Mouse (Mus musculus): ENCODE data around the gene Krt23.
A peak's percentile ranks its signal among the peaks of the same experiment; 100 is the strongest.

The Krt23 gene

DNA sequence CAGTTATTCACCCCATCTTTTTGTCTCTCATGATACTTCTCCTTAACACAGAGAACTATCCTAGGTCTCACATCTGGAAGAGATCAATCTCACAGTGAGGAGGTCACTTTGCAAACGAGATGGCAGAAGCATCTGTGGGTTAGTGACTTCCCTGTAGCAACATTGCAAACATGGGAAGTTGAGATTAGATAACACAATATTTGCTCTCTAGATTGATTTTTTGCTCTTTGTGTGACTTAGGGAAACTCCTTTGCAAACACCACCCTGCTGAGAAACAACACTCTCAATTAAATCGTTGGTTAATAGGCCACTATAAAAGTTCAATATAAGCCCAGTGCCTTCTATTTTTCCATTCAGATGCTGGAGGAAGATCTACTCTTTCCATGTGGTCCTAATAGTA lies 44.2 kb downstream of the Krt23 start:
- DNase-seq = no peak

DNA sequence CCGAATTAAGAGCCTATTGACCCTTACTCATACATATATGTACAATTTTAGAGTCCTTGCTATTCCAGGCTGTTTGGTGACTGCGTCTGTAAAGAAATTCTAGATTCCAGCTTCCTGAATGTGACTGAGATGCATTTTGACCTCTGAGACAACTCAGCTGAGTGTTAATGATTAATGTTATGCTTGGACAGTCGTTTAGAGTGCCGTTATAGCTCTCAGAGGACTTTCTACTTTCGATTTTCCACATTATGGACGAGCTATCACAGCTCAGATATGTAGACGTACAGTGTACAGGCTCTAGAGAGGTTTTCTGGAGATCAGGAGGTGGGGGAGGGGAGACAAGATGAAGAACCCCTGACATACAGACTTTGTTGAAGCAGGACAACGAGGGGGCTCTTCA lies 51.7 kb downstream of the Krt23 start:
- DNase-seq = no peak

DNA sequence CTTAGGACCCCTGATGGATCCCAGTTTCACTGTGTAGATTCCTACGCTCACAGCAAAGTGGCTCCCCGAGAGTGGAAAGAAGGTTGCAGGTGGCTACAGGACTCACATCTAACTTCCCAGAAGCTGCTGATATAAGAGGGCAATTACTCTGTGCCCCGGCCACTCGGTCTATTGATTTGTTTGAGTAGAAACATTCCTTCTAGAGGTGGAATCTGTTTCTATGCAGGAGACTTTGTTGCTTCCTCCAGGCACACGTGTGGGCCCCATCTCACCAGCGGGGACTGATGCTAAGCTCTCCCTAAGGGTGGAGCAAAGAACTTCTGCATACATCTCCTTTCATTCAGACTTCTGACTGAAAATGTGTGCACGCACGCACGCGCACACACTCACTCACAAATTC lies 53.5 kb downstream of the Krt23 start:
- no peak for DNase-seq

DNA sequence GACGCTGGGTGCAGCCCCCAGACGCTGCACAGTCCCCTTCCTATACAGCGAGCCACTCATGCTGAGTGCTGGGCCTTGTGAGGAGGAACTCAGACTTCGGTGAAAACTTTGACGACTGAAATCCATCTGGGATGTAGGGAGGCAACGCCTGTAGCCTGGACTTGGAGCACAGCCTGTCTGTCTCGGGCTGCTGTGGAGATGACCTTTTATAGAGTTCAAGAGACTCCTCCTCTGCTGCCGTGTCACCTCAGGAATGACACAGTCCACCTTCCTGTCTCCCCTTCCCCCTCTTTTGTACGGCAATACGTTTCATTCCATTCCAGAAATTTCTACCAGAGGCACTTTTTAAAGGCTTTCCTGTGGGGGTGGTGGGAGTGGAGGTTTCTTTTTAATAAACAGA lies 55.0 kb downstream of the Krt23 start, which contains the start of gene Krt20:
Gene Krt20, minus strand, starts transcription at position 179 of the 400 bp plus-strand sequence.
- no peak for DNase-seq

DNA sequence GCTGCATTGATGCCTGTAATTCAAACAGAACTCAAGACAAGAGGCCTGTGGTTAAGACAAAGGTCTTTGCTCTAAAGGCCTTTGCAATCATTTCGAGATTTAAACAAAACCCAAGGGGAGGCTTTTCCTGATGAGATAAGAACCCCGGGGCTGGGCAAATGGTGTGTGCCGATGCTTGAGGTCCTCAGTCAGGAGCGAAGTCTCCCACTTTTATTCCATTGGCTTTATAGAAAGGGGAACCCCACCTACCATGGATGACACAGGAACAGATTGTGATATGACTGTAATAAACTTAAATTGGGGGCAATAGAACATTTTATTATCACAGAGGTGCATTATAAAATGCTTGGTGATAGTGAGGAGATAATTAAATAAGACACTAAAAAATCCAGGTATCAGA lies 56.3 kb downstream of the Krt23 start:
- no peak for DNase-seq

DNA sequence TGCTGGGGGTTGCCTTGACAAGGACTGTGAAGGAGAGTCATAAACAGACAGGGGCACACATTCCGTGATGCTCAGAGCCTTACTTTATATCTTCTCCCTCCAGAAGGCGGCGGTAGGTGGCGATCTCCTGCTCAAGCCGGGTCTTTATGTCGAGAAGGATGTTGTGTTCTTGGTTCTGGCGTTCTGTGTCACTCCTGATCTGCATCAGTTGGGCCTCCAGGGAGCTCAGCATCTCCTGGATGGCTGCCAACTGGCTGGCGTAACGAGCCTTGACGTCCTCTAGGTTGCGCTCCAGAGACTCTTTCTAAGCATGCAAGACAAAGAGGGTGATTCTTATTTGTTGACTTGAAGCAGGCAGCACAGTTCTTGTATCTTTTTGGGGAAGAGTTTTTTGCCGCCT lies 62.3 kb downstream of the Krt23 start:
- DNase-seq = peak; percentile 47

Measured in kidney, adult 18-20 months (tissue).